Mouse (Mus musculus) T-helper 17 cell (primary cell): ENCODE results near the gene Mpp2.

ENCODE experiments used
- in situ Hi-C, 2 experiments: fragments of 300-600 bp; cut with MboI, MseI; formaldehyde crosslinking; loops; 1 replicate in 1 of 2; 2 replicates in 1 of 2; pipeline ENCODE4 v1.15.1; 2025; ENCODE audit warnings: high pct_unique_total_duplicates in 2 of 2

Gene Mpp2

DNA sequence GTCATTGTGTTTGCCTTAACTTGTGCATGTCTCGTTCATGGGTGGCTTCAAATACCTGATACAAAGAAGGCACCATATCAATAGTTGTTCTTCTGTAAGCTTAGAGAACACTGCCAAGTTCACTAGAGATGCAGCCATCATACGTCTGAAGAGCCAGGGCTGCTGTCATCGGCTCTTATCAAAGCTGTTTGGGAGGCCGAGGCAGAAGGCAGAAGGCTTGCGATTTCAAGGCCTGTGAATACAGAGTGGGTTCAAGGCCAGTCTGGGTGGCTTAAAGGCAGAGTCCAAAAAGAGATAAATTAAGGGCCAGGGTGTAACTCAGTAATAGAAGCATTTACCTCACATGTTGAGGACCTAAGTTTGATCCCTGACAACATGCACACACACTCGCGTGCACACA, 52.0 kb downstream of the Mpp2 start:
- in situ Hi-C loops, result no loop called here

DNA sequence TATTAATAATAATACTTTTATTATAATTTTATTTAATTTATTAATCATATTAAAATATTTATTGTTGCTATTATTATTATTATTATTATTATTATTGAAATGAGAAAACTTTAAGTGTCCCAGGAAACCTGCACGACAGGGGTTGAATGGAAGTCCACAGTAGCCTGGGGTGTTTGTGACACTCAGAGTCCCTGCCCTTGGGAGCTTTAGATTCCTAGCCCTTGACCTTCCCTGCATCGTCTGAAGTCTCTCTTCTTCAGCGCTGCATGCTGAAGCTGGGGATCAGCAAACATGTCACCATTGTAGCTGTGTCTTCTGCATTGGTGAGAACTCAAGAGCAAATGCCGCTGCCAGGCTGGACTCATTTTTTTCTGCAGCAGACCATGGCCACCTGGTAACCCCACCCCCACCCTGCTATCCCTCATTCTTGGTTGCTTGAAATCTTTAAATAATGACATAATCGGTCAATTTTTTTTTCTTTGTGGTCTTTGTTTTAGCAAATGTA, 52.8 kb downstream of the Mpp2 start:
- in situ Hi-C loops, result no loop called here

DNA sequence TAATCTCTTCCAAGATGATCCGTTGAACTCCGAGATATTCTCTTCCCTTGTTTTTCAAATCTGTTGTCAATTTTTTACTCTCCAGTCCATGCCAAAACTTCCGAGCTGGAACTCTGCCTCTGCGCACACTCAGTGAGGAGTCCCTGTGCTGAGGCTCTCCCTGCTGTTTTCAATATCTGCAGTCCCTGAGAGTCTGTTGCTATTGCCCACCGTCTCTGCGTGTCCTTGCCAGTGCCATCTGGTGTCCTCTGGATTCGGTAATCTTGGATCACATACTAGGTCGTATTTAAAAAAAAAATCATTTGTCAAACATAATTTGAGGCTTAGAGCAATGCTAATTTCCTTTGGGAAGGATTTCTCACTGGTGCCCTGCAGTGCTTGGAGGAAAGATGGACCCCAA, 53.4 kb downstream of the Mpp2 start:
- in situ Hi-C loops, result no loop called here

DNA sequence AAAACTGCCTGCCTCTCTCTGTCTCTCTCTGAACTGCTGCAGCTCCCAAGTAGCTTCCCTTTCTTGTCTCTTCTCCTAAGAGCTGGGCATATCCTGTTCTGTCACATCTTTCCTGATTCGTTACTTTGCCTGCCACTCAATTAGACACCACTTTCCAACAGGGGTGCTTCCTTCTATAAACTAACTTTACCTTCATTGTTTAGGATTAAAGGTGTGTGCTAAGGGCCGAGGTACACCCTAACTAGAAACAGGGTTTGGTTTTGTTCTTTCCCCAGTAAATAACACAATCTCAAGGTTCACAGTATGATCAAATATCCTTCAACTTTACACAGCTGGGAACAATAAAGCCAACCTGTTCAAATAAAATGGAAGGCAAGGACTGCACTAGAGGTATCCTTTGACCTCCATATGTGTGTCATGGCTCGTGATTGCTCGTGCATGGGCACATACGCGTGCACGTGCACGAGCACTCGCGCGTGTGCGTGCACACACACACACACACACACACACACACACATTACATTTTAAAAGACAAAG, 55.2 kb downstream of the Mpp2 start:
- in situ Hi-C loops, result no loop called here

DNA sequence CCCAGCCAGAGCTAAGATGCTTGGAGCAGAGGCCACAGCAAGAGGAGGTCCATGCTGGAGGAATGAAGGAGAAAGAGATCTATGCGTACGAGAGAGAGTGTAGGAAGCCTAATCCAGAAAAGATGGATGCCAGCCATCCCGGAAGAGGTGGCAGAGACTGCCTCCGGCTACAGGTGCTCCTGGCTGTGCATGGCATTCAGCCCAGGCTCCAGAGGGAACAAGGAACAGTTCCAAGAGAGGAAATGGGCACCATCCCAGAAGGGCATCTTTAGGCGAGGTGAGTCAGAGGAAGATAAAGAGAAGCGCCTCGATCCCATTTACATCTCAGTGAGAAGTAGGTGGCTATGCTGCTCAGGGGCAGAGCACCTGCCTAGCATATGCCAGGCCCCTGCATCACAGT, 57.2 kb downstream of the Mpp2 start:
- in situ Hi-C loops, result no loop called here

DNA sequence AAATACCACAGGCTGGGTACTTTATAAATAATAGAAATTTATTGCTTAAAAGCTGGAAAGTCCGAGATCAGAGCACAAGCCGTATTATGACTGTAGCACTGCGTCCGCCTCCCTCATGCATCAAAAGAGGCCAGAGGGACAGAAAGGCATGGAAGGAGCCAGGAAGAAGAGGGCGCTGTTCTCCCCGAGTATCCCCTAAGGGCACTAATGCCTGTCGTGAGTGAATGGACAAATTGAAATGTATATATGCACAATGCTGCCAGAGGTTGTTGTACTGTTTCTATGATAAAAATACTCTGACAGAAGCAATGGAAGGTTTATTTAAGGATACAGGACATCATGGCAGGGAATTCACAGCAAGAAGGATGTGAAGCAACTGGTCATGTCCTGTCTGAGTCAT, 58.3 kb downstream of the Mpp2 start:
- in situ Hi-C loops, result loop anchor here in 1 of 2 experiments (10.0 kb wide), 1 partner anchor 835 kb away; no protein-coding TSS in a partner anchor

DNA sequence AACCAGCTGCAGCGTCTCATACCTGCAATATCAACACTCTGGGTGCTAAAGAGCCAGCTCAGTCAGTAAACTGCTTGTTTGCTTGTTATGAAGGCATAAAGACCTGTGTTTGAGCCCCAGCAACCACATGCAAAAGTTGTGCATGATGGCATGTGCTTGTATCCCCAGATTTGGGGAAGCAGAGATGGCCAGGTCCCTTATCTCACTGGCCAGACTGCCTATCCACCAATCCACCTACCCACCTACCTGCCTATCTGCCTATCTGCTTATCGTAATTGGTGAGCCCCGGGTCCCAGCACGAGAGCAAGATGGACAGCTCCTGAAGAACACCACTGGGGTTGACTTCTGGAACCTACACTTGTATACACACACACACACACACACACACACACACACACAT, 59.0 kb downstream of the Mpp2 start:
- in situ Hi-C loops, result loop anchor here in 1 of 2 experiments (10.0 kb wide), 1 partner anchor 835 kb away; no protein-coding TSS in a partner anchor

DNA sequence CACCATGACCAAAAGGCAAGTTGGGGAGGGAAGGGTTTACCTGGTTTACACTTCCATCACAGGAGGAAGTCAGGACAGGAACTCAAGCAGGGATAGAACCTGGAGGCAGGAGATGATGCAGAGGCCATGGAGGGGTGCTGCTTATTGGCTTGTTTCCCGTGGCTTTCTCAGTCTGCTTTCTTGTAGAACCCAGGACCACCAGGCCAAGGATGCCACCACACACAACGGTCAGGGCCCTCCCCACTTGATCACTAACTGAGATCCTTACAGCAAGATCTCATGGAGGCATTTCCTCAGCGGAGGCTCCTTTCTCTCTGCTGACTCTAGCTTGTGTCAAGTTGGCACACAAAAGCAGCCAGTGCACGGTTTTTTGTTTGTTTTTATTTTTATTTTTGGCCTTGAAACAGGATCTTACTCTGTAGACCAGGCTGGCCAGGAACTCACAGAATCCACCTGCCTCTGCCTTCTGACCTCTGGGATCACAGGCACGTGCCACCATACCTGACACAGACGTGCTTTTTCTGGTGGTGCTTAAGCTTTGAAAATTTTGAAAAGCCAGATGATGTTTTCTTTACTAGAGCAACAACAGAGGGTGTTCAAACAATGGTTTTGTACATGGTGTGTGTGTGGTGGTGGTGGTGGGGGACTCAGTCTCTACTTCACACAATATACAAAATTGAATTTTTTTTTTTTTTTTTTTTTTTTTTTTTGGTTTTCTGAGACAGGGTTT, 60.1 kb downstream of the Mpp2 start, which contains the start of gene Mpp3:
Gene Mpp3, minus strand, starts transcription at position 375 of the 730 bp plus-strand sequence.
- in situ Hi-C loops, result loop anchor here in 1 of 2 experiments (10.0 kb wide), 1 partner anchor 833 kb away; no protein-coding TSS in a partner anchor

DNA sequence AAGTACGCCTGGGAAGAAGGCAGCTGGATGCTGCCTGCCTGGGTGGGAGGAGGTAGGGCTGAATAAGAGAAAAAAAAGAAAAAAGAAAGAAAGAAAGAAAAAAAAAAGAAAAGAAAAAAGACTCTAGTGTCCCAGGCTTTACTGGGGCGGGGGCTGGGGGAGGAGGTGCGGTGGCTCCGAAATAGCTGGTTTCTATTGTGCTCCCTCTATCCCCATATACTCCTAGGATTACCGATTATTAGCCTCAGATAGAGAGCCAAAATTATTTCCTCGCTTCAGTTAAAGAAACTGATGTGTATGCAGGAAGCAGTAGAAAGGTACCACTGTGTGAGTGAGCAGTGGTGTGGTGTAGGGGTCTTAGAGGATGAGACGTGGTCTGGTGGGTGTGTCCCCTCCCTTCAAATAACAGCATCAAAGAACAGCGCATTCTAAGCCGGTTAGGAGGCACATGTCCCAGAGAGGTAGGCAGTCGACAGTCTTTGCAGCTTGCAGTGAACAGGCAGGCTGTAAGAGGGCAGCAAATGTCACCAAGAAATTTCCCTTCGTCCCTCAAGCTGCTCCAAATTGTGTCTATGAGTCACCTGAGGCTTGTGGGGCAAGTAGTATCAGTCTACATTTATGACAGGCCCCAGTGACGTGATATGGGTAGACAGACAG, 60.8 kb downstream of the Mpp2 start:
- in situ Hi-C loops, result loop anchor here in 1 of 2 experiments (10.0 kb wide), 1 partner anchor 833 kb away; no protein-coding TSS in a partner anchor

DNA sequence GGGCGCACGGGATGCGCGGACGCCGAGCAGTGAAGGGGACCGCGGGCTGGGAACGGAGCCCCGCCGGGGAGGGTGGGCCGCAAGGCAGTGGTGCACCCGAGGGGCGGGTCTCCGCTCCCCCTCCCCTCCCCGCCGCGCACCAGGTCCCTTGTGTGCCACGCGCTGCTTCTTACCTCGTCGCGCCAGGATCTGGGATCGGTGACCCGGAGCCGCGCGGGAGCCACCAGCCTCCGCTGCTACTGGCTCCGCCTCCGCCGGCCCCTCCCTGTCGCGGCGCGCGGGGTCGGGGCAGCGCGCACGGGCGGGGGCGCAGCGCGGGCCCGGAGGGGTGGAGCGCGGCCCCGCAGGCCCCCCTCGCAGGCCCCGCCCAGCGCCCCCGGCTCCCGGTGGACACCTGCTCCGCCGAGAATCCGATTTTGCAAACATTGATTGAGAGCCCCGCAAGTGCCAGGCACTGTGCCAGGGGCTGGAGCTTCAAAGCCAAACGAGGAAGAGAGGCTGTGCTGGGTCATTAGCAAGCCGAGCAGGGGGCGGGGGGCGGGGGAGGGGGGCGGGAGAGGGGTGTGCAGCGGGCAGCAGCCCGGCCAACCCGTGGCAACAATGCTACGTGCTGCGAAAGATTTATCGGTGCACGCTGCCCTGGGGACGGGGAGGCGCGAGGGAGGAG, 61.5 kb downstream of the Mpp2 start:
- in situ Hi-C loops, result loop anchor here in 1 of 2 experiments (10.0 kb wide), 1 partner anchor 832 kb away; no protein-coding TSS in a partner anchor

DNA sequence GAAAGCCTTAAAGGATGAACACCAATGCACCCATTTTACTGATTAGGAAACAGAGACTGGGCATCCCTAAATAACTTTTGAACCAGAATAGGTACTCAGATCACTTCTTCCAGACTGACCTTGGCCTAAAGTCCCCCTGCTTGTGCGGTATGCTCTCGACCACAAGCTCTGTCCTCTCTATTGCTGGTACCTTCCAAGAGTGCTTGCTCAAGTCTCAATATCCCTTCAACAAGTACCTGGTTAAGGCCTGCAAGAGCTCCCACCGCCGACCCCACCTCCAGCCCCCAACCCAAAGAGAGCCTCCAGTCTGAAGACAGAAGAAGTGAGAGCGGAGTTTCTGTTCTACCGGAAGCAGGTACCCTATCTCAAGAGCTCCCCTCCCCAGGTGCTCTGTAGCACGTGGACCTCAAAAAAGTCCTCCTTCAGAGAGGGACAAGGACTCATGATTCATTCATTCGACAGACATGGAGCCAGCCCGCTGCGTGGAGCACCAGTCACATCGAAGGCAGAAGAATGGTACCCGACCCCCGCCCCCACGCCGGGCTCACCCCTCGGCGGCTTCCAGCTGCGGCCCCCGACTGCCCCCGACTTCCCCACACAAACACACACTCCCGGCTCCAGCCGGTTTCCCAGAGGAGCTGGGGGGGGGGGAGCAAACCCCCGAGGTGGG, 62.2 kb downstream of the Mpp2 start:
- in situ Hi-C loops, result loop anchor here in 1 of 2 experiments (10.0 kb wide), 1 partner anchor 831 kb away; no protein-coding TSS in a partner anchor

DNA sequence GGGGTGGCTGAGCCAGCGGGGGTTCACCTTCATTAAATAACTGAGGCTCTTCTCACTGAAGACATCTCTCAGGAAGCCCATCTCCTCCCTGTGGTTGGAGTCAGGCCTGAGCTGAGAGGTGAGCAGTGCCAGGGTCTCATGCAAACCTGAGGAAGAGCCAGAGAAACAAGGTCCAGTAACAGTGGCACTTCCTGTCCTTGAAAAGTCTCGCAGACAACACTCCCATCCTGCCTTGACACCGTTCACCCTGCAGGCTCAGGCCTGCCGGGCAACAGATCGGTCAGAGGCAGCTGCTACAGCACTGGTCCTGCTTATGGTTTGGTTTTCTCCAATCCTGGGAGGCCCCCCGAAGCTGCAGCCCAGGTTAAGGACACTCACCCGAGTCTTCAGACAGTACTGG, 63.0 kb downstream of the Mpp2 start:
- in situ Hi-C loops, result loop anchor here in 1 of 2 experiments (10.0 kb wide), 1 partner anchor 831 kb away; no protein-coding TSS in a partner anchor

DNA sequence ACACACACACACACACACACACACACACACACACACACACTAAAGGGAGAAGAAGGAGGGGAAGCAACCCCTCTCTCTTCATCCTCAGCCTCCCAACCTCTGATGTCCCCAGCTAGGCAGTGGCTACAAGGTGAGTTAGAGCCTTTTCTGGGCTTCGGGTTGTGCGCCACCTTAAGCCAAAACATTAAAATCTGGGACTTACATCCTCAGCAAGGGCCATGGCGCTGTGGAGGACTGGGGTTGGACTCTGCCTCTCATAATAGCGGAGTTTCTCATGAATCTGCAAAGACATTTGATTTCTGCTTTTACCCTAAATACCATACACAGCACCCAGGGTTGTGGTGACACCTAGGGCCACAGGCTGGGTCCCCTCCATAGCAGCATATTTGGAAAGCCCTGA, 63.4 kb downstream of the Mpp2 start:
- in situ Hi-C loops, result loop anchor here in 1 of 2 experiments (10.0 kb wide), 1 partner anchor 830 kb away; no protein-coding TSS in a partner anchor

DNA sequence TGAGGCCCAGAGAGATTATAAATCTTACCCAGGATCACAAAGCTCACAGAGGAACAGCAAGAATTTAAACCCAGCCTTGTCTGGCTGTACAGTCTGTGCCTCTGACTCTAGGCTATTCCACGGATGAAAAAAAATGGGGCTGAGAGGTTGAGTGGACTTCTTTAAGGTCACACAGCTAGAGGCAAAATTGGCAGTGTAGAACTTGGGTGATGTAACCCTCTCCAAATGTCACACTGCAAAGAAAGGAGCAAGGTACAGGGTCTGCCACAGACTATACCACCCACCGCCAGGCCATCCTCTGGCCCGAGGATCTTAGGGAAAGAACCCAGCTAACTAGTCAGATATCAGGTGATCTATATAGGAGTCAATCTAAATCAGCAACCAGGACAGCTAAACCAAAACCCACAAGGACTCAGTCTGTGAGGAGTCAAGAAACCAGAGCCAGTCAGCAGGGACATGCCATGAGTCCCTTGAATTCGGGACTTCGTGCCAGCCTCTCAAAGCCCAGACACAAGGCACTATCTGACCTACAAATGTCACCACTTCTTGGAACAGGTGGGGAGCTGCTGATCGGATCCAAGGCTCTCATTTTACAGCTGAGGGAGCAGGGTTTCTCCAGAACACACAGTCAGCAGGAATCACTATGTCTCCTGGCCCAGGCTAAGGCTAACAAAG, 64.1 kb downstream of the Mpp2 start:
- in situ Hi-C loops, result loop anchor here in 1 of 2 experiments (10.0 kb wide), 1 partner anchor 829 kb away; no protein-coding TSS in a partner anchor

DNA sequence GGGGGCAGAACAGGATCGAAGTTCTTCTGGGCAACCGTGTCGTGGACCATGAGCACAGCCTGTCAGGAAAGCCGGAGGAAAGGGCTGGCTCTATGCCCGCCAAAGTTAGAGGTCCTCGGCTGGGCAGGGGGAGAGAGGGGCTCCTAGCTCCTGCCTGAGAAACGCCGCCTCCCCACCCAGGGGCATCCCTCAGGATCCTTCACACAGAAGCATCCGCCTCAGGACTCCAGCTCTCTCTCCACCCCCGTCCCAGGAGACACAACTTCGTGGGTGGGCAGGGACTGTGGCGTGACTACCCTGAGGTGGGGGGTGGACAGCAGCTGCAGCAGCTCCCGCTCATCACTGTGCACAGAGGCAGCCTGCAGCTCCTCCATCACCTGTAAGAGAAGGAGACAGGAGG, 64.9 kb downstream of the Mpp2 start:
- in situ Hi-C loops, result loop anchor here in 1 of 2 experiments (10.0 kb wide), 1 partner anchor 829 kb away; no protein-coding TSS in a partner anchor

DNA sequence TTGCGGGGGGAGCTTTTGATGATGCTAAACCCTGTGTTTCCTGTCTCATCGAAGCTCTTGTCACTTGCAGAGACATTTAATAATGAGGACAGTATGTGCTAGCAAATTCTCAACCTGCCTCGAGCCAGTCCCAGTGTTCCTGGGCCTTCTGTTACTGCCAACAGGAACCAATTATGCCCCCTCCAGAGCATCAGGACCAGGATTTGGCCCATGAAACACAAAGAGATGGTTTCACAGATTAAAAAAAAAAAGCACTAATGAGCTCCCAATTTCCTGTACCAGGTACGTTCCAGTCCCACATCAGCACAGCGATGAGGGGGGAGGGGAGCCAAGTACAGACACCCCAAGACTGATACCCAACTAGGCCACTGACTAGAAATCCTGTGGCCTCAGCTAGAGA, 67.1 kb downstream of the Mpp2 start:
- in situ Hi-C loops, result loop anchor here in 1 of 2 experiments (10.0 kb wide), 1 partner anchor 826 kb away; no protein-coding TSS in a partner anchor

DNA sequence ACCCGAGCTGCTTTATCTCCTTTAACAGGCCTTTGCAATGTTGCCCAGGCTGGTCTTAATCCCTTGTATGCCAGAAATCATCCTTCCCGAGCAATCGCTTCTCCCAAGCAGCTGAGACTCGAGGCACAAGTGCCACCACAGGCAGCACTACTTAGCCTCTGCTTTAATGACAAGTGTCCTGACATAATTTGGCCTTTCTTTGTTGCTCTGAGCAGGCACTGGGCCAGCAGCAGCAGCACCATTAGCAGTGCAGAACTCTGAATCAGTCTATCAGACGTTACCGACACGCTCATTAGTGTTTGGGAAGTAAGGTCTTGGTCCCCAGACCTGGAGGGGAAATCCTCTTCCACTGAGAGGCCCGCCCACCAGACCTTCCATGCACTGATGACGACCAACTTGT, 68.6 kb downstream of the Mpp2 start:
- in situ Hi-C loops, result loop anchor here in 1 of 2 experiments (10.0 kb wide), 1 partner anchor 825 kb away; no protein-coding TSS in a partner anchor

DNA sequence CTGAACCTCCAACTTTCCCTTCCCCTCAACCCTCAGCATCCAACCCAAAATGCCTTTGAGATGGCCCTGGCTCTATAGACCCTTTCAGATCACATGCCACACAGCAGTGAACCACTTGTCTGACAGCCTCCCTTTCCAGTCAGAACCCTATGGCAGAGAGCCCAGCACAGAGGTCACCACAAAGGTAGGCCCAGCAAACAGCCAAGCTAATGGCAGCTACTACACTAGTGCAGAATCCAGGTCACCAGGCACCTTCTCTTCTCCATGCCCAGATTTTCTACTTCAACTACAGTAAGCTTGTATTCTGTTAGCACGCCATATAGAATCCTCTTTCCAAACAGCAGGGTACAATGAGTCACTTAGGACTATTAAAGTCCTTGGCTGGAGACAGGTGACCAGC, 72.2 kb downstream of the Mpp2 start:
- in situ Hi-C loops, result no loop called here

DNA sequence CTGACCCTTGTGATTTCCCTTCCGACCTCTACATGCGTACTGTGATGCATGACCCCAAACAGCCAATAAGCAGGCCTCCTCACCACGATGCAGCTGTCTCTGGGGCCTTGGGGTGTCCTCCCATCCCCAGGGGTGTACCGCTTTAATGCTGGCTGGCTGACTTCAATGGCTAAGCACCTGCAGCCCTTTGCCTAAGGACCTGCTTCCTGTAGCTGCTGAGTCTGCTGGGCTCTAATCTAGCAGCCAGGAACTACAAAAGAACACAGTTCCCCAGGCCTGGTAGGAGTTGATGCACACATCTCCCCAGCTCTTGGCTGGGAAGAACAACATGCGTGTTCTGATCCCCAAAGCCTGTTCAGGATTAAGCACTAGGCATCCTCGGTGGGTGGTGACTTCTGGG, 72.8 kb downstream of the Mpp2 start:
- in situ Hi-C loops, result no loop called here

DNA sequence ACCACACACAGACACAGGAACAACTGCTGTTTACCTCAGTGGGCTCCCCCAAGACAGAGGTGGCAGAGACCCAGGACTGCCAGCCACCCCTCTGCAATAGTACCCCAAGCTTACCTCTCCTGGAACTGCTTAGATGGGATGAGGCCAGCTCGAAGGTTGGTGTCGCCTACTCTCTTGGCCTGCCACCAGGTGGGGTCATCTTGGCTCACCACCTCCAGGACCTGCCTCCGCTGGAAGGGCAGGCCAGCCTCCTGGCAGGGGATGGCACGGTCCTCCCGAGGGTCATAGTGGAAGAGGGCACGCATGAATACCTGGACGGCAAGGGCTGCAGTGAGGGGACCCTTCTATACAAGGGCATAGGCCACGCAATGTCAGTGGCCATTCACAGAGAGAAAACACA, 75.1 kb downstream of the Mpp2 start:
- in situ Hi-C loops, result no loop called here
